Mouse (Mus musculus): ENCODE data around the gene Cpz. TPM values are rescaled to one million over a fixed set of nuclear protein-coding genes. Genes with fewer than 3 reads are reported as not detected.

Gene Cpz
- polyA plus RNA-seq, 1 experiment: not detected

DNA sequence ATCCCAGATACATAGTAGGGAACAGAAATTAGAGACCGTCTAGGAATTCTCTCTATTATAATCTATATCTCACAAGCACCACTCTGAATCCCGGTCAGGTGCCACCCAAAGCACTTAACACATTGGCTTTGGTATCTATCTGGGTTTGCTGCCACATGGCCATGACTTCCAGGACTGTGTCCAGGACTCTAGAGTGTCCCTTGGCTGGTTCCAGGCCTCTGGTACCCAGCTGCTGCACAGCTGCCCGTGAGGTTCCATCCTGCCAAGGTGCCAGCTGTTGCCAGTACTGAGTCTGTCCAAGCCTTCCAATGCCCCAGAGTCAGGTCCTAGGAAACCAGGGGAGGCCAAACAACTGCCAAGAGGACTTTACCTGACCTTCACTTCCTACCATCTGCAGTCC is 12.5 kb upstream of the Cpz start:
- no peak for TF ChIP-seq GATA1 (IDR thresholded peaks at IDR 0.05; ENCODE audit: low read length)
- TF ChIP-seq TAL1 (IDR thresholded peaks at IDR 0.05; ENCODE audit: low read length): no peak
- Histone ChIP-seq H3K9me3 (ENCODE audit: control insufficient read depth, low read length) (peaks cover 3% of the 10 kb centered on the region; the same call in 1 of the 2 replicates), H3K4me1 (ENCODE audit: control insufficient read depth) (no peaks in the 10 kb centered on the region), H3K4me3 (replicated peaks) (no peak overlapping the region), H3K27me3 (ENCODE audit: control insufficient read depth) (no peaks in the 10 kb centered on the region), H3K36me3 (ENCODE audit: control insufficient read depth) (no peaks in the 10 kb centered on the region)

- Histone ChIP-seq H3K9me3 (ENCODE audit: control insufficient read depth, low read length) (peaks cover 3% of the 10 kb centered on the region; the same call in 1 of the 2 replicates), H3K27me3 (ENCODE audit: control insufficient read depth) (no peaks in the 10 kb centered on the region), H3K4me3 (replicated peaks) (no peak overlapping the region), H3K36me3 (ENCODE audit: control insufficient read depth) (no peaks in the 10 kb centered on the region), H3K4me1 (ENCODE audit: control insufficient read depth) (no peaks in the 10 kb centered on the region)
- TF ChIP-seq GATA1 (IDR thresholded peaks at IDR 0.05; ENCODE audit: low read length) (no peak), TAL1 (IDR thresholded peaks at IDR 0.05; ENCODE audit: low read length) (no peak)
Measured at GRCm38 (mm10) chr5:35537474-35537873, 12.0 kb upstream of the Cpz start.

- H3K27me3 ChIP-seq (ENCODE audit: control insufficient read depth): no peaks in the 10 kb centered on the region
- H3K9me3 ChIP-seq (ENCODE audit: control insufficient read depth, low read length): peaks cover 3% of the 10 kb centered on the region; the same call in 1 of the 2 replicates
- H3K36me3 ChIP-seq (ENCODE audit: control insufficient read depth): no peaks in the 10 kb centered on the region
- no peak for TF ChIP-seq TAL1 (IDR thresholded peaks at IDR 0.05; ENCODE audit: low read length)
- no peak for TF ChIP-seq GATA1 (IDR thresholded peaks at IDR 0.05; ENCODE audit: low read length)
- H3K4me3 ChIP-seq (replicated peaks): no peak overlapping the region
- no peaks in the 10 kb centered on the region for H3K4me1 ChIP-seq (ENCODE audit: control insufficient read depth)
Measured at GRCm38 (mm10) chr5:35536271-35536670, 10.8 kb upstream of the Cpz start.

DNA sequence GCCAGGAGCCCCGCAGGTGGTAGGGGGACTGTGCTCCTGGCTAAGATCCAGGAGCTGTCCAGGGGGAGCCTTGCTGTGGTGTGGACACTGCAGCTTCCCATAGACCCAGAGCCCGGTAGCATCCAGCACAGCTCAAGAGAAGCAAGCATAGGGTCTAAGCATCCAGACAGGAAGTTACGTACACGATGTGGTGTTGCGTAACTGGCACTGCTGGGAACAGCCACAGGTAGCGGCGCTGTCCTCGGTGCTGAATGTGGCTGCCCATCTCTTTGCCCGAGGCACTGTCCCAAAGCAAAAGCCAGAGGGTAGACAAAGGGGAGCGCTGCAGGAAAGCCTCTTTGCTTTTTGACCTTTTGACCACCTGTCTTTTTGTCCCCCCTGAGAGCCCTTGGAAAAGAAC is 6.1 kb upstream of the Cpz start:
- peaks cover 4% of the 10 kb centered on the region for H3K27me3 ChIP-seq (ENCODE audit: control insufficient read depth)
- no peaks in the 10 kb centered on the region for H3K36me3 ChIP-seq (ENCODE audit: control insufficient read depth)
- H3K9me3 ChIP-seq (ENCODE audit: control insufficient read depth, low read length): peaks cover 3% of the 10 kb centered on the region; the same call in 1 of the 2 replicates
- no peak for TF ChIP-seq GATA1 (IDR thresholded peaks at IDR 0.05; ENCODE audit: low read length)
- no peak for TF ChIP-seq TAL1 (IDR thresholded peaks at IDR 0.05; ENCODE audit: low read length)
- no peaks in the 10 kb centered on the region for H3K4me1 ChIP-seq (ENCODE audit: control insufficient read depth)
- no peak overlapping the region for H3K4me3 ChIP-seq (replicated peaks)

GRCm38 (mm10) chr5:35530442-35530841 is 4.9 kb upstream of the Cpz start:
- no peaks in the 10 kb centered on the region for H3K9me3 ChIP-seq (ENCODE audit: control insufficient read depth, low read length)
- no peaks in the 10 kb centered on the region for H3K4me1 ChIP-seq (ENCODE audit: control insufficient read depth)
- peaks cover 12% of the 10 kb centered on the region for H3K27me3 ChIP-seq (ENCODE audit: control insufficient read depth)
- H3K36me3 ChIP-seq (ENCODE audit: control insufficient read depth): no peaks in the 10 kb centered on the region
- TF ChIP-seq TAL1 (IDR thresholded peaks at IDR 0.05; ENCODE audit: low read length): no peak
- no peak for TF ChIP-seq GATA1 (IDR thresholded peaks at IDR 0.05; ENCODE audit: low read length)
- no peak overlapping the region for H3K4me3 ChIP-seq (replicated peaks)

DNA sequence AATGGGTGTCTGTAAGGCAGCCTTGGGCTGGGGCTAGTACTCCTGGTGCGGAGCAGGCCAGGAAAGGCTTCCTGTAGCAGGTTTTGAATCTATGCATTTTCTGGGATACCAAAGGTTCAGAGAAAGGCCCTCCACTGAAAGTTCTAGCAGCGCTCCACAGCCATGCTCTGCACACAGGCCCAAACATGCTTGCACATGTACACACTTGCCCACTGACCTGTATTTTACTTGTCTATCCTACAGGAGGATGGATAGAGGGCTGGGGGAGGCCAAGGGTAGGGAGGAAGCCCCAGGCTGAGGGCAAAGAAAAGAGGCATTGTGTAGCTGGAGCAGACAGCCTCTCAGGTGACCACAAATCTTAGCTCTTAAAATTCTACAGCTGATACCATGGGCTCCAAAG is 1.1 kb downstream of the Cpz start:
- no peaks in the 10 kb centered on the region for H3K4me1 ChIP-seq (ENCODE audit: control insufficient read depth)
- H3K36me3 ChIP-seq (ENCODE audit: control insufficient read depth): no peaks in the 10 kb centered on the region
- H3K27me3 ChIP-seq (ENCODE audit: control insufficient read depth): peaks cover 27% of the 10 kb centered on the region
- H3K4me3 ChIP-seq (replicated peaks): no peak overlapping the region
- no peak for TF ChIP-seq GATA1 (IDR thresholded peaks at IDR 0.05; ENCODE audit: low read length)
- no peak for TF ChIP-seq TAL1 (IDR thresholded peaks at IDR 0.05; ENCODE audit: low read length)
- H3K9me3 ChIP-seq (ENCODE audit: control insufficient read depth, low read length): no peaks in the 10 kb centered on the region

DNA sequence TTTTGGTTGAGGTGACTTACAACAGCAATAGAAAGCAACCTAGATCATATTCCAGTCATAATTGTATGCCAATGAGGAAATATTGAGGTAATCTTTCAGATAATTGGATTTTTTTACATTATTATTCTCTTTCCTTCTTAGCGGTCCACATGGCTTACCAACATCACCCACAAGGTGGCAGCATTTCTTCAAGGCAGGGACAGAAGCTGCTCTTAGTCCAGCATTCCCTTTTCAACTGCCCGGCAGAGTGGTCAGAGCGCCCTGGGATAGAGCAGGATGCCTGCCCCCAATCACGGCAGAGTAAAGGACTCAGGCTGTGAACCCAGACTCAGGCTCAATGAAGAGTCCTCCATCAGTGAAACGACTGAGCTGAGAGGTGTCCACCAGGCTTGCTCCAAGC is 1.8 kb downstream of the Cpz start:
- Histone ChIP-seq H3K27me3 (ENCODE audit: control insufficient read depth) (peaks cover 27% of the 10 kb centered on the region), H3K36me3 (ENCODE audit: control insufficient read depth) (no peaks in the 10 kb centered on the region), H3K4me3 (replicated peaks) (no peak overlapping the region), H3K4me1 (ENCODE audit: control insufficient read depth) (no peaks in the 10 kb centered on the region), H3K9me3 (ENCODE audit: control insufficient read depth, low read length) (no peaks in the 10 kb centered on the region)
- TF ChIP-seq GATA1 (IDR thresholded peaks at IDR 0.05; ENCODE audit: low read length) (no peak), TAL1 (IDR thresholded peaks at IDR 0.05; ENCODE audit: low read length) (no peak)

- H3K9me3 ChIP-seq (ENCODE audit: control insufficient read depth, low read length): no peaks in the 10 kb centered on the region
- no peak for TF ChIP-seq TAL1 (IDR thresholded peaks at IDR 0.05; ENCODE audit: low read length)
- TF ChIP-seq GATA1 (IDR thresholded peaks at IDR 0.05; ENCODE audit: low read length): no peak
- H3K27me3 ChIP-seq (ENCODE audit: control insufficient read depth): no peaks in the 10 kb centered on the region
- no peaks in the 10 kb centered on the region for H3K4me1 ChIP-seq (ENCODE audit: control insufficient read depth)
- H3K36me3 ChIP-seq (ENCODE audit: control insufficient read depth): no peaks in the 10 kb centered on the region
- H3K4me3 ChIP-seq (replicated peaks): no peak overlapping the region
Measured at GRCm38 (mm10) chr5:35516781-35517180, 8.7 kb downstream of the Cpz start.

DNA sequence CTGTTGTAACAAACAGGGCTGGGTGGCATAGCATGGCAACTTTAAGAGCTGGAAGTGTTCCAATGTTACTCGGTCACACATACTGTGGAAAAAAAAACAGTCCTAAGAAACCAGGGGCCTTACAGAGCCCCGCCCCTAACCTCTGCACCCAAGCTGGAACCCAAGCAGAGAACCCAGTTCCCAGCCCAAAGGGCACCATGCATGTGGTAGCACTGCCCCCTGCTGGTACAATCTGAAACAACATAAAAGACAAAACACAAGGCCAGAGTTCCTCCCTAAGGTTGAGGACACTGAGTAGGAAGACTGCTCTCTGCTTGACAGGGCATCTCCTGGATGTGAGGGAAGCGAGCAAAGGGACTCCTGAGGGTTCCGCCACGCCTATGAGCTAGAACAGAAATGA is 14.9 kb downstream of the Cpz start:
- H3K27me3 ChIP-seq (ENCODE audit: control insufficient read depth): no peaks in the 10 kb centered on the region
- no peaks in the 10 kb centered on the region for H3K9me3 ChIP-seq (ENCODE audit: control insufficient read depth, low read length)
- no peaks in the 10 kb centered on the region for H3K36me3 ChIP-seq (ENCODE audit: control insufficient read depth)
- TF ChIP-seq TAL1 (IDR thresholded peaks at IDR 0.05; ENCODE audit: low read length): no peak
- no peak for TF ChIP-seq GATA1 (IDR thresholded peaks at IDR 0.05; ENCODE audit: low read length)
- H3K4me3 ChIP-seq (replicated peaks): no peak overlapping the region
- H3K4me1 ChIP-seq (ENCODE audit: control insufficient read depth): no peaks in the 10 kb centered on the region

DNA sequence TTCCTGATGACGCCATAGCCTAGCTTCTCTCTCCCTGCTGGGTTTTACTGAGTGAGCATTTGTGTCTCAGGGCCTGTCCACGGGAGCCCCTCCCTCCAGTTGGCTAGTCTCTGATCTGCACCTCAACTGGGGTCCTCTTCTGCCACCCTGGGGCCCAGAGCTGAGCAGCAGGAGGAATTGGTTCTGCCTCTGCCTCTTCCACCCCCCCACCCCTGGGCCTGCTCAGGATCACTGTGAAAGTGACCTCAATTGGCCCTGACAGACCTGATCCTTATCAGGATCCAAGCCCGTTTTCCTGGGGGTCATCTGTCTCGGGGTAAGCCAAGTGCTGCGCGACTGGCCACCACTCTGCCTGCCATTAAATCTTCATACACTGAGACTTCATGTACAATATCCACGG is 20.5 kb downstream of the Cpz start:
- H3K4me1 ChIP-seq (ENCODE audit: control insufficient read depth): no peaks in the 10 kb centered on the region
- TF ChIP-seq GATA1 (IDR thresholded peaks at IDR 0.05; ENCODE audit: low read length): no peak
- TF ChIP-seq TAL1 (IDR thresholded peaks at IDR 0.05; ENCODE audit: low read length): no peak
- no peak overlapping the region for H3K4me3 ChIP-seq (replicated peaks)
- no peaks in the 10 kb centered on the region for H3K36me3 ChIP-seq (ENCODE audit: control insufficient read depth)
- no peaks in the 10 kb centered on the region for H3K9me3 ChIP-seq (ENCODE audit: control insufficient read depth, low read length)
- no peaks in the 10 kb centered on the region for H3K27me3 ChIP-seq (ENCODE audit: control insufficient read depth)
